Mouse (Mus musculus) G1E (cell line): ENCODE data around the gene D5Ertd579e.

Experiments used
- CTCF ChIP-seq: IDR thresholded peaks from 2 replicates; pipeline ENCODE4 v1.5.1; 2012; ENCODE audit warnings: low read depth, low read length, inconsistent platforms, mixed read lengths
- POLR2AphosphoS5 ChIP-seq: IDR thresholded peaks from 2 replicates; pipeline ENCODE4 v1.6.1; 2012; ENCODE audit warnings: low read depth, low read length, inconsistent platforms; ENCODE audit not compliant: insufficient replicate concordance
- TAL1 ChIP-seq: conservative IDR thresholded peaks from 2 replicates; pipeline ENCODE4 v1.6.1; 2012; ENCODE audit warnings: low read depth, low read length, inconsistent platforms, mixed read lengths

DNA sequence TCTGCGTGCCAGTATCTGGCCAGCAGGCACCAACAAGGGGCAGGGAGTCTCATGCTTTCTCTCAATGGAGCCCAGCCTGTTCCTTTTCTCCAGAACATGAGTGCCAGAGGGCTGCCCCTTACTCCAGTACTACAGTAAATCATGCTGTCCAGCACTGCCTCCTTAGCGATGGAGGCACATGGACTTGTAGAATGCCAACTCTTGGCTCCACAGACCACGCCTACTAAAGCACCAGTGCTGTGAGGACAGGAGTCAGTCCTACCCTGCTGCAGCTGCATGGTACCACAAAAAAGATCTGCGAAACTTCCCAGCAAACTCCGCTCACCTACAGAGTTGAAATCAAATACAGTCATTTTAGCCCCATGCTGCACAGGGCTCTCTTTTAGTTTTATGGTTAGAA, 72.2 kb downstream of the D5Ertd579e start:
- TF ChIP-seq CTCF: no peak
- TF ChIP-seq POLR2AphosphoS5: no peak
- no peak for TF ChIP-seq TAL1
